13 mouse cellular contexts compared by ENCODE assay signal in genomic region chr6:100525496-100525895, GRCm38 (mm10).
DNase-seq lines count a peak whose midpoint lies in the region; ATAC-seq and TF ChIP-seq lines count a peak whose summit lies in the region.
"Had no signal": no experiment of that assay in that cellular context is flagged by ENCODE, and none has a peak within 500 bp of the region (broad histone marks: within the 10 kb centered on the region; RNA-seq: fewer than 3 reads in every experiment).

No protein-coding gene starts in this region.

- no peak overlapping the region for H3K27ac ChIP-seq in hindbrain, embryonic 11.5 days (ENCODE audit: low read depth, low read length)
- no peak overlapping the region for H3K27ac ChIP-seq in hindbrain, embryonic 13.5 days
- H3K27ac ChIP-seq in kidney, embryonic 15.5 days, result no peak overlapping the region
- no peak overlapping the region for H3K27ac ChIP-seq in liver, postnatal 0 days (ENCODE audit: low read depth)
- H3K27ac ChIP-seq: layer of hippocampus, adult 2 months; limb, embryonic 13.5 days had no signal

- intact Hi-C loops in gastrocnemius, postnatal 14 days (cut with DNase I; ENCODE audit: low total_unique reads), result no loop called here

- DNase-seq in hindbrain, embryonic 11.5 days (ENCODE audit: low spot score), result peak; percentile 38
- peak; percentile 69 for DNase-seq in embryo, embryonic 10 days (ENCODE audit: low spot score)
- DNase-seq in liver, postnatal 0 days, result no peak
- DNase-seq in gastrocnemius, postnatal 14 days, result no peak
- DNase-seq in spleen, postnatal 36 days (ENCODE audit: low spot score in 2 of 2), result no peak
- DNase-seq in spleen, postnatal 14 days (ENCODE audit: low spot score in 2 of 2), result no peak
- DNase-seq: cerebellum, postnatal 25 days; lung, postnatal 36 days; thymus, postnatal 4 days had no signal

- peak; percentile 31; the same call in 1 of the 2 replicates for ATAC-seq in hindbrain, embryonic 11.5 days (ENCODE audit: low FRiP score)
- ATAC-seq in hindbrain, embryonic 13.5 days (ENCODE audit: low FRiP score), result no peak
- ATAC-seq in kidney, embryonic 15.5 days (replicated peaks; ENCODE audit: low FRiP score), result peak; percentile 59
- no peak for ATAC-seq in liver, postnatal 0 days

- TF ChIP-seq CTCF in liver, postnatal 0 days (IDR thresholded peaks at IDR 0.05; ENCODE audit: low read depth), result no peak

- H3K27me3 ChIP-seq in hindbrain, embryonic 11.5 days (ENCODE audit: control insufficient read depth, insufficient read depth, low read length), result 0 out of 2 replicates have a peak, but pooled peaks cover 6% of the 10 kb centered on the region
- H3K27me3 ChIP-seq in hindbrain, embryonic 13.5 days, result peaks cover 36% of the 10 kb centered on the region
- H3K27me3 ChIP-seq in kidney, embryonic 15.5 days, result peaks cover 32% of the 10 kb centered on the region
- no peaks in the 10 kb centered on the region for H3K27me3 ChIP-seq in liver, postnatal 0 days (ENCODE audit: insufficient read depth, low read length)

- no peak for TF ChIP-seq EP300 in liver, postnatal 0 days (IDR thresholded peaks at IDR 0.05; ENCODE audit: low read depth)

- H3K9ac ChIP-seq in hindbrain, embryonic 11.5 days (ENCODE audit: low read depth, low read length), result no peak overlapping the region
- H3K9ac ChIP-seq in hindbrain, embryonic 13.5 days, result no peak overlapping the region
- H3K9ac ChIP-seq in kidney, embryonic 15.5 days, result no peak overlapping the region
- H3K9ac ChIP-seq in liver, postnatal 0 days (replicated peaks), result no peak overlapping the region
- H3K9ac ChIP-seq: limb, embryonic 13.5 days had no signal

- 8% methylated on average over 3 of the region's 3 CpGs for WGBS in hindbrain, embryonic 11.5 days
- WGBS in hindbrain, embryonic 13.5 days, result 11% methylated on average over 3 of the region's 3 CpGs
- WGBS in kidney, embryonic 15.5 days, result 4% methylated on average over 3 of the region's 3 CpGs
- WGBS in liver, postnatal 0 days (ENCODE audit: insufficient replicate concordance), result 37% methylated on average over 3 of the region's 3 CpGs

- H3K4me3 ChIP-seq in hindbrain, embryonic 11.5 days (ENCODE audit: low read depth, low read length), result no peak overlapping the region
- no peak overlapping the region for H3K4me3 ChIP-seq in hindbrain, embryonic 13.5 days
- H3K4me3 ChIP-seq in kidney, embryonic 15.5 days (replicated peaks), result peak overlapping the region; percentile 7; the same call in 1 of the 2 replicates
- no peak overlapping the region for H3K4me3 ChIP-seq in liver, postnatal 0 days (ENCODE audit: low read depth, low read length)
- H3K4me3 ChIP-seq: layer of hippocampus, adult 2 months; limb, embryonic 13.5 days had no signal

- peaks cover 5% of the 10 kb centered on the region for H3K4me1 ChIP-seq in hindbrain, embryonic 11.5 days (replicated peaks; ENCODE audit: control insufficient read depth, insufficient read depth, low read length)
- H3K4me1 ChIP-seq in hindbrain, embryonic 13.5 days (replicated peaks), result peaks cover 31% of the 10 kb centered on the region
- peaks cover 38% of the 10 kb centered on the region for H3K4me1 ChIP-seq in kidney, embryonic 15.5 days
- peaks cover 7% of the 10 kb centered on the region for H3K4me1 ChIP-seq in liver, postnatal 0 days (ENCODE audit: insufficient read depth)

- H3K9me3 ChIP-seq in hindbrain, embryonic 11.5 days (ENCODE audit: control insufficient read depth, low read length), result no peaks in the 10 kb centered on the region
- H3K9me3 ChIP-seq in hindbrain, embryonic 13.5 days, result no peaks in the 10 kb centered on the region
- H3K9me3 ChIP-seq in kidney, embryonic 15.5 days (replicated peaks), result no peaks in the 10 kb centered on the region
- H3K9me3 ChIP-seq in liver, postnatal 0 days (ENCODE audit: low read length), result no peaks in the 10 kb centered on the region
- H3K9me3 ChIP-seq: limb, embryonic 13.5 days had no signal

- no peak overlapping the region for H3K4me2 ChIP-seq in hindbrain, embryonic 11.5 days (replicated peaks; ENCODE audit: low read depth, low read length)
- no peak overlapping the region for H3K4me2 ChIP-seq in hindbrain, embryonic 13.5 days
- H3K4me2 ChIP-seq in kidney, embryonic 15.5 days, result peak overlapping the region; percentile 49
- 0 out of 2 replicates have a peak overlapping the region, but pooled peaks have one; percentile 9 for H3K4me2 ChIP-seq in liver, postnatal 0 days (ENCODE audit: low read depth, low read length)
- H3K4me2 ChIP-seq: limb, embryonic 13.5 days had no signal

- no peaks in the 10 kb centered on the region for H3K36me3 ChIP-seq in hindbrain, embryonic 11.5 days (ENCODE audit: control insufficient read depth, insufficient read depth, low read length)
- no peaks in the 10 kb centered on the region for H3K36me3 ChIP-seq in hindbrain, embryonic 13.5 days
- H3K36me3 ChIP-seq in kidney, embryonic 15.5 days, result no peaks in the 10 kb centered on the region
- H3K36me3 ChIP-seq in liver, postnatal 0 days (replicated peaks; ENCODE audit: insufficient read depth, low read length), result no peaks in the 10 kb centered on the region
- H3K36me3 ChIP-seq: limb, embryonic 13.5 days had no signal

Comparison
In these comparisons a context has a peak if more than half of its experiments do, and no peak if none do; other contexts are left out.
1. ATAC-seq: peak in hindbrain, embryonic 11.5 days (single experiment) and kidney, embryonic 15.5 days (single experiment); none in hindbrain, embryonic 13.5 days (single experiment) and liver, postnatal 0 days (single experiment).
2. DNase-seq: peak in hindbrain, embryonic 11.5 days (single experiment) and embryo, embryonic 10 days (single experiment); none in liver, postnatal 0 days (single experiment), gastrocnemius, postnatal 14 days (single experiment), spleen, postnatal 36 days (0 of 2) and spleen, postnatal 14 days (0 of 2).
3. H3K4me2 ChIP-seq: peak in kidney, embryonic 15.5 days (single experiment) and liver, postnatal 0 days (single experiment); none in hindbrain, embryonic 11.5 days (single experiment) and hindbrain, embryonic 13.5 days (single experiment).